20 mouse cellular contexts compared by ENCODE assay signal in the genomic region with DNA sequence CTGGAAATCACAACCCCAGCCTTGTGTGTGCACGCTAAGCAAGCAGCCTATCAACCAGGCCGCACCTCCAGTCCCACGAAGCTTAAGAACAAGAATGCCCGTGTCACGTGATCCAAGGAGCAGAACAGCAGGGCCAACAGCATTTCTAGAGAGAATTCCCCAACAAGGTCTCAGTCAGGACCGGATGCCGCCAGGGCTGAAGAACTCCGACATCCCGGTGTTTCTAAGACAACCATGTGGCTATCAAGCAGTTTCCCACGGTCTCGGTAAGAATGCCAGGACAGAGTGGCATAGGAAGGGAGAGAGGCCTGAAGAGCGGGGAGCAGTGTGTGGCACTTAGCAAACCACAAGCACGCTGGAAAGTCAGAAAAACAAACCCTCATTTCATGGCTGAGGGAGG. TPM values are rescaled to one million over a fixed set of nuclear protein-coding genes. Genes with fewer than 3 reads are reported as not detected.
DNase-seq lines count a peak whose midpoint lies in the region; ATAC-seq and TF ChIP-seq lines count a peak whose summit lies in the region.
"Had no signal": no experiment of that assay in that cellular context is flagged by ENCODE, and none has a peak within 500 bp of the region (broad histone marks: within the 10 kb centered on the region; RNA-seq: fewer than 3 reads in every experiment).

No protein-coding gene starts in this region.

- DNase-seq in gastrocnemius, adult 2 months = no peak
- no peak for DNase-seq in gastrocnemius, postnatal 4 days (ENCODE audit: low spot score in 2 of 2)
- no peak for DNase-seq in layer of hippocampus, adult 2 months (ENCODE audit: low spot score in 2 of 2)
- DNase-seq in layer of hippocampus, adult 11-12 months (ENCODE audit: low spot score) = no peak
- no peak for DNase-seq in testis, postnatal 10 days (ENCODE audit: low spot score)
- DNase-seq: adrenal gland, adult 8-10 months; cerebellum, adult 18-20 months; cerebellum, postnatal 36 days; gastrocnemius, postnatal 14 days; kidney, adult 8-10 months; kidney, postnatal 36 days; right cerebral cortex, adult 18-20 months; thymus, adult 2 months had no signal

- no peak overlapping the region for H3K4me2 ChIP-seq in neural tube, embryonic 15.5 days
- H3K4me2 ChIP-seq: embryonic facial prominence, embryonic 13.5 days had no signal

- WGBS in neural tube, embryonic 15.5 days = 90% methylated on average over 13 of the region's 13 CpGs

- H3K27me3 ChIP-seq in testis, adult 2 months (ENCODE audit: control insufficient read depth, insufficient read depth, low read length) = no peaks in the 10 kb centered on the region
- no peaks in the 10 kb centered on the region for H3K27me3 ChIP-seq in neural tube, embryonic 15.5 days (replicated peaks)
- H3K27me3 ChIP-seq: embryonic facial prominence, embryonic 13.5 days had no signal

- no peak for TF ChIP-seq CTCF in gastrocnemius, adult 2 months (IDR thresholded peaks at IDR 0.05)
- no peak for TF ChIP-seq CTCF in layer of hippocampus, adult 2 months (conservative IDR thresholded peaks at IDR 0.05)
- no peak for TF ChIP-seq CTCF in testis, adult 2 months (IDR thresholded peaks at IDR 0.05; ENCODE audit: control insufficient read depth, insufficient read depth, insufficient replicate concordance, low read depth, low read length)

- H3K9me3 ChIP-seq in neural tube, embryonic 15.5 days (replicated peaks) = no peaks in the 10 kb centered on the region
- H3K9me3 ChIP-seq: embryonic facial prominence, embryonic 13.5 days had no signal

- peak overlapping the region; percentile 9 for H3K27ac ChIP-seq in gastrocnemius, adult 2 months
- peak overlapping the region; percentile 57 for H3K27ac ChIP-seq in layer of hippocampus, adult 2 months
- H3K27ac ChIP-seq in testis, adult 2 months (ENCODE audit: control insufficient read depth, insufficient read depth, low read depth, low read length) = peak overlapping the region; percentile 25
- H3K27ac ChIP-seq in neural tube, embryonic 15.5 days (replicated peaks) = peak overlapping the region; percentile 49

- H3K4me1 ChIP-seq in testis, adult 2 months (ENCODE audit: control insufficient read depth, insufficient read depth, low read length) = peaks cover 34% of the 10 kb centered on the region
- peaks cover 14% of the 10 kb centered on the region for H3K4me1 ChIP-seq in neural tube, embryonic 15.5 days

- intact Hi-C loops in gastrocnemius, adult 2 months (cut with DNase I) = no loop called here

- no peaks in the 10 kb centered on the region; the same call in 1 of the 2 replicates for H3K36me3 ChIP-seq in testis, adult 2 months (ENCODE audit: control insufficient read depth, insufficient read depth, low read length)
- peaks cover 16% of the 10 kb centered on the region for H3K36me3 ChIP-seq in neural tube, embryonic 15.5 days

- no peak overlapping the region for H3K4me3 ChIP-seq in gastrocnemius, adult 2 months
- H3K4me3 ChIP-seq in layer of hippocampus, adult 2 months = no peak overlapping the region
- peak overlapping the region; percentile 56 for H3K4me3 ChIP-seq in testis, adult 2 months (ENCODE audit: control insufficient read depth, low read depth, low read length)
- H3K4me3 ChIP-seq in neural tube, embryonic 15.5 days (replicated peaks) = no peak overlapping the region
- H3K4me3 ChIP-seq: embryonic facial prominence, embryonic 13.5 days had no signal

- no peak for ATAC-seq in neural tube, embryonic 15.5 days (ENCODE audit: low FRiP score)
- no peak for ATAC-seq in CD4-positive, CD25-positive, alpha-beta regulatory T cell, adult 4 months
- ATAC-seq: inflammation-experienced regulatory T-cells, adult 6 months had no signal

- H3K9ac ChIP-seq in neural tube, embryonic 15.5 days (replicated peaks) = no peak overlapping the region
- H3K9ac ChIP-seq: embryonic facial prominence, embryonic 13.5 days had no signal

- TF ChIP-seq POLR2A in testis, adult 2 months (IDR thresholded peaks at IDR 0.05; ENCODE audit: control insufficient read depth, low read depth, low read length) = no peak

RNA-seq across cellular contexts. Expression of a gene that starts 10.9 kb away (rescaled TPM):
- total RNA-seq in gastrocnemius, adult 2 months (2021) = 10 to 100 TPM; 32.9 to 34.7 TPM
- total RNA-seq in gastrocnemius, postnatal 4 days (2021) = 10 to 100 TPM; 32.9 to 35.5 TPM
- 10 to 100 TPM; 74.1 to 80.6 TPM for total RNA-seq in layer of hippocampus, adult 2 months (2021)
- 73.3 and 76.3 TPM in 2 replicates for polyA plus RNA-seq in testis, adult 2 months (2012; rRNA removed)
- polyA plus RNA-seq in neural tube, embryonic 15.5 days (2015; fragmentation: Nextera tagmentation; extraction: Ambion mirVana) = 6.8 and 8.1 TPM in 2 replicates
- polyA plus RNA-seq in CD4-positive, CD25-positive, alpha-beta regulatory T cell, adult 4 months (2017; shearing (Covaris generic)) = 1 to 10 TPM; 2.1 to 3.4 TPM

RNA-seq across cellular contexts. Expression of a gene that starts 30.2 kb away (rescaled TPM):
- total RNA-seq in gastrocnemius, adult 2 months (2021) = 10 to 100 TPM; 10.3 to 26.9 TPM
- total RNA-seq in gastrocnemius, postnatal 4 days (2021) = 10 to 100 TPM; 21.4 to 26.7 TPM
- 1 to 10 TPM; 1.6 to 3.6 TPM for total RNA-seq in layer of hippocampus, adult 2 months (2021)
- polyA plus RNA-seq in testis, adult 2 months (2012; rRNA removed) = 2.2 and 2.9 TPM in 2 replicates
- 0.10 and 0.28 TPM in 2 replicates for polyA plus RNA-seq in neural tube, embryonic 15.5 days (2015; fragmentation: Nextera tagmentation; extraction: Ambion mirVana)
- not detected for polyA plus RNA-seq in CD4-positive, CD25-positive, alpha-beta regulatory T cell, adult 4 months (2017; shearing (Covaris generic))
- total RNA-seq: megakaryocyte, adult 5-6 weeks had no signal
- polyA plus RNA-seq: embryonic facial prominence, embryonic 13.5 days had no signal

RNA-seq across cellular contexts. Expression of a gene that starts 31.6 kb away (rescaled TPM):
- 1 to 10 TPM; 3.8 to 5.6 TPM for total RNA-seq in gastrocnemius, adult 2 months (2021)
- 1 to 10 TPM; 3.6 to 5.1 TPM for total RNA-seq in gastrocnemius, postnatal 4 days (2021)
- total RNA-seq in layer of hippocampus, adult 2 months (2021) = not detected
- 3.6 and 4.1 TPM in 2 replicates for polyA plus RNA-seq in testis, adult 2 months (2012; rRNA removed)
- 0.22 TPM in 1 of 2 replicates, not detected in the other for polyA plus RNA-seq in neural tube, embryonic 15.5 days (2015; fragmentation: Nextera tagmentation; extraction: Ambion mirVana)
- polyA plus RNA-seq in CD4-positive, CD25-positive, alpha-beta regulatory T cell, adult 4 months (2017; shearing (Covaris generic)) = not detected
- polyA plus RNA-seq: embryonic facial prominence, embryonic 13.5 days; inflammation-experienced regulatory T-cells, adult 6 months; liver, embryonic 16.5 days had no signal

RNA-seq across cellular contexts. Expression of a gene that starts 35.4 kb away (rescaled TPM):
- 1 to 10 TPM in 1 of 2 experiments, under 1 TPM in 1; 0.61 to 3.2 TPM for total RNA-seq in gastrocnemius, adult 2 months (2021)
- 1 to 10 TPM; 3.5 to 4.3 TPM for total RNA-seq in gastrocnemius, postnatal 4 days (2021)
- under 1 TPM; 0.37 to 0.56 TPM for total RNA-seq in layer of hippocampus, adult 2 months (2021)
- polyA plus RNA-seq in testis, adult 2 months (2012; rRNA removed) = 3.5 and 3.9 TPM in 2 replicates
- 0.18 and 0.88 TPM in 2 replicates for polyA plus RNA-seq in neural tube, embryonic 15.5 days (2015; fragmentation: Nextera tagmentation; extraction: Ambion mirVana)
- polyA plus RNA-seq in CD4-positive, CD25-positive, alpha-beta regulatory T cell, adult 4 months (2017; shearing (Covaris generic)) = not detected

RNA-seq across cellular contexts. Expression of a gene that starts 47.9 kb away (rescaled TPM):
- 1 to 10 TPM; 1.1 to 1.5 TPM for total RNA-seq in gastrocnemius, adult 2 months (2021)
- total RNA-seq in gastrocnemius, postnatal 4 days (2021) = 10 to 100 TPM in 1 of 2 experiments, 1 to 10 TPM in 1; 7.4 to 10.6 TPM
- total RNA-seq in layer of hippocampus, adult 2 months (2021) = under 1 TPM; 0.47 to 0.90 TPM
- 3.1 and 4.4 TPM in 2 replicates for polyA plus RNA-seq in testis, adult 2 months (2012; rRNA removed)
- polyA plus RNA-seq in neural tube, embryonic 15.5 days (2015; fragmentation: Nextera tagmentation; extraction: Ambion mirVana) = 31.0 and 32.2 TPM in 2 replicates
- polyA plus RNA-seq in CD4-positive, CD25-positive, alpha-beta regulatory T cell, adult 4 months (2017; shearing (Covaris generic)) = under 1 TPM in 1 of 2 experiments, not detected in 1; 0.13 TPM
- total RNA-seq: megakaryocyte, adult 5-6 weeks had no signal

Comparison
In these comparisons a context has a peak if more than half of its experiments do, and no peak if none do; other contexts are left out.
1. RNA of a gene that starts 31.6 kb away (total RNA-seq): 3.8 to 5.6 TPM in gastrocnemius, adult 2 months and 3.6 to 5.1 TPM in gastrocnemius, postnatal 4 days; not detected in layer of hippocampus, adult 2 months; every median in the first group is over 4 times any median in the second.
2. Peak in every context shown above with its lines, with median percentiles within 50 percentile points of each other: H3K27ac ChIP-seq.